Mouse (Mus musculus): ENCODE measurements at regions not wholly inside any gene's neighbourhood (a gene's known extent, or its start where the extent isn't known, plus 50 kb on each side); places are given as distances from the start of the nearest gene placed in this dataset.
A peak's percentile ranks its signal among the peaks of the same experiment; 100 is the strongest.

DNA sequence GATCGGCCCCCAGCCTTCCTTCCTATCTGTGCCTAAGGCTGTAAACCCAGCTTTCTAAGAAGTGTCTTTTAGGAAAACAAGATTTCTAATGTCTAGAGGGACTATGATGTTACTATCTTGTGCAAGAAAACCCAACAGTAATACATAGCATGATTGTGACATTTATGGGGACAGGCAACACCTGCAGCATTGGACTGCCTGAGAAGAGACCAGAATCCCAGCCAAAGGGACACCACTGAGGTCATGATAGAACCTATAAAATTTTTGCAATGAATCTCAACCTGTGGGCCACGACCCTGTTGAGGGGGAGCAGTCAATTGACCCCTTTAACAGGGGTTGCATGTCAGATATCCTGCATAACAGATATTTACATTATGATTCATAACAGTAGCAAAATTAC is 208.1 kb upstream of the Daam1 start:
- DNase-seq (ENCODE audit: inconsistent ontology term) = no peak

DNA sequence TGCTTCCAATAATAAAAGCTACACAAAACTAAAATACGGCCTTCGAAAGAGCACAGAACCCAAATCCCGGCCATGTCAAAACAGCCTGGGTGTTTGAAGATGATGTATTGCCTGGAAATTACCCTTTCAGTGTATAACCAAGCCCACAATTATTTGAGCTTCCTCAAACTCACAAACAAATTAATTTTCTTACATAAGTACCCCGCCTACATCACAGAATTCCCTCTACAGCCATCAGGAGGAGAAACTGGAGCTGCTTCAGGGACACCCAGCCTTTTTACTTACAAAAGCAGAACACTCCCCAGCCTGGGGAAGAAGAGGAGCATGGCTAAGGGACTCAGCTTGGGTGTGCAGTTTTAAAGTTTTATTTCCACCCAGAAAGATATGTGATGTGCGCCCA is 207.6 kb upstream of the Daam1 start:
- DNase-seq (ENCODE audit: inconsistent ontology term) = no peak

DNA sequence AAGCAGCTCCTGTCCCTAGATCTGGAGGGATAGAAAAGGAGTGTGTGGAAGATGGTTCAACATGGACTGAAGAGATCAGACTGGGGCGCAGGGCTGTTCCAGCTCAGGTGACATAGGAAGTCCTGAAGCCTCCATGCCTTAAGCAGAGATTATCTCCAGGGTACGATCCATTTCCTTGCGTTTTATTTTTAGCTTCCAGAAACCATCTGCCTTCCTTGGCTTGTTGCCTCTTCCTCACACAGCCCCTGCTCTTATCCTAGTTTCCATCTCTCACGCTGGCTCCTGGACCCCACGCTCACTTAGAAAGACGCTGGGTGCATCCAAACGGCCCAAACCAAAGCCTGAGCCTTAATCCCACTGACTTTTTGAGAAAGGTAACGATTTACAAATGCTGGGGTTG is 206.8 kb upstream of the Daam1 start:
- DNase-seq (ENCODE audit: inconsistent ontology term) = no peak

DNA sequence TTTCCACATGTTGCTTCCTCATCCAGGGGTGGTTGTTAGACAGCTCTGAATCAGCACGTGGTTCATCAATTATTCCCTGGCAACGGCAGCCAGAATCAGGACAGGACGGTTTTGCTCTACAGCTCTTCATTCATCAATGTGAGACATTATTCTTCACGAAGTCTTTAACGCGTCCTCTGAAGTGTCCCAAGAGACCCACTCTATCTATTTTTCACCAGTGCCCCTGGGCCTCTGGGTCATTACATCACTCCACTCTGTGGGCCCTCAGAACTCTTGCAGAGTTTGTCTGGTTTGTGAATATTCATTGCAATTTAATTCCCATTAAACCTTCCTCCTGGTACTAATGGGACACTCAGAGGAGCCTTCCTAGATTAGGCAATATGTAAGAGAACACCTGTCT is 206.2 kb upstream of the Daam1 start:
- DNase-seq (ENCODE audit: inconsistent ontology term) = no peak

DNA sequence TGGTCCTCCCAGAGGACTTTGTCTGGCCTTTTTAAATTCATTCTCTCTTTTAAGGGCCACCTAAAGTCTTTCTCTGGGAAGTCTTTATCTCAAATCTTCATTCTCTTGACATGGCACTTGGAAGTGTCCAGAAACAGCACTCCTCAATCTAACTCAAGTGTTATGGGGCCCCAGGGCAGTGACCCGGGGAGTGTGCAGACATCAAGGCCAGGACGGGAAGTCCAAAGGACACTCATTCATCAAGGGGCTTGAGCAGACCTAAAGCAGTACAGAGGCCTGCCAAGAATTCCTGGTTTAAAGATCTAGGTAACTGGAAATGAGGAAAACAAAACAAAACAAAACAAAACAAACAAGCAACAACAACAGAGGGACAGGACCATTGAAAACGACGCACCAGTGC is 205.8 kb upstream of the Daam1 start:
- DNase-seq (ENCODE audit: inconsistent ontology term) = no peak

DNA sequence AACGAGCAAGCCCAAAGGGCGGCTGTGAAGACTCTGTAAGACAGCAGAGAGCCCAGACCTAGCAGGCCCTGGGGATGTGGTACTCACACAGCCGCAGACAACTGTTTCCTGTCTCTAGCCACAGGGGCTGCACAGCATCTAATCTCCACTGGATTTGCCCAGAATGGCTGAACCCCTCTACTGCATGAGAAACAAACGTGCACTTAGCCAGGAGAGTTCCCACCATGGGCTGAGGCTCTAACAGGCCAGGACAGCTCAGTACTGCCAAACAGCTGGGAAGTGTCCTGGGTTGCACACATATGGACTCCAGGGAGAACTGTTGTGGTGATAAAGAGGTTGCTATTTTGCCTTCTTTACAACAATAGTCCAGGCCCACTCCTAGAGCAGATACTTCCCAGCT is 204.1 kb upstream of the Daam1 start:
- no peak for DNase-seq (ENCODE audit: inconsistent ontology term)

DNA sequence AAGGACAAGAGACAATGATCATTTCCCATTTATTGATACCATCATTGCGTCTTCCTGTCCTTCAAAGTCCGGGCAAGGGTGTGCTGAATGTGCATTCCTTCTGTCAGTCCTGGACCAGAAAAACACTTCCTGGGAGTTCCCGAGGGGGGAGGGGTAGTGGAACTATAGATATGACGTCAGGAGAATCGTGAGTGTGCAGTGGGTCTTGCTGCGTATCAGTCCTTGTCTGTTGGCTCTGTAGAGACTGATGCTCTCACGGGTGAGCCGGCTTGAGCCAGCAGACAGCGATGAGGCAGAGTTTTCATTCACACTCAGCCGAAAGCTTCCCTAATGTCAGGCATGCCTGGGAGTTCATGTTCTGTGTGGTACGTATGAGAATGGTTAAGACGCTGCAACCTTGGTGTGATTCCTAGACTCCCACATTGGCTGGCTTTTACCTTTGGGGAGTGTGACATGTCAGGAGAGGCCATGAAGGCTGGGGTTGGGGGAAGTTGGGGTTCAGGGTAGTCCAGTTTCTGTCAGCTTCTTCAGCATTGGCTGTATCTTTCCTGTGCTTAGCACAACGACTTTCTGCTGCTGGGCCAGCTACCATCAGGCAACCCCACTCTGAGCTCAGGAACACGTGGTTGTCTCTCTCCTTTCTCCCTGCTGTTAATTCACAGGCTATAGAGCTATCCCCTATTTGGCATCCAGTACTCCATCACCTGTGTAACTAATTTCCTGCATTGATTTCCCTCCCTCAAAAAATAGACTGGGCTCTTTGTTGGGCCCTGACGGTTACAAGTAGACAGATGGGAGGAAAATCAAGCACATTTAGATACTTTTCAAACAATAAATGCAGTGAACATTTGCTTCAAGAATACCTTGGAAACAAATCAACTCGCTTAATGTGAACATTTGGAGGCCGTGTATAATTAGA is 203.2 kb upstream of the Daam1 start:
- DNase-seq (ENCODE audit: inconsistent ontology term) = no peak

DNA sequence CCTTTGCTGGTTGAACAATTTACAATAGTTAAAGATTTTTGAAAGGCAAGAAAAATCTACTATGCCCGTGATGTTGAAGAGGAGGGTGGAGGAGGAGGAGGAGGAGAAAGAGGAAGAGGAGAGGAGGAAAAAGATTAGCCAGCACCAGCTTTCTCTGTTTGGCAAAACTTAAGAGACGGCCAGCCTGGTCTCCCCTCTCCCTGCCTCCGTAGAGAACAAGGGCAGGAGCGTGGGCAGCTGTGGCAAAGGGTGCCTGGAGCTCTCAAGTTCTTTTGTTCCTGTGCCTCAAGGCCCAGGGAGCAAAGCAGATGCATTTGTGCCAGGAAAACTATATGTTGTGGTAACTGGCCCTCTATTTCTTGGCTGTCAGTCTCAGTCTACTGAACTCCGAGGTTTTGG is 202.5 kb upstream of the Daam1 start:
- peak; percentile 26 for DNase-seq (ENCODE audit: inconsistent ontology term)

DNA sequence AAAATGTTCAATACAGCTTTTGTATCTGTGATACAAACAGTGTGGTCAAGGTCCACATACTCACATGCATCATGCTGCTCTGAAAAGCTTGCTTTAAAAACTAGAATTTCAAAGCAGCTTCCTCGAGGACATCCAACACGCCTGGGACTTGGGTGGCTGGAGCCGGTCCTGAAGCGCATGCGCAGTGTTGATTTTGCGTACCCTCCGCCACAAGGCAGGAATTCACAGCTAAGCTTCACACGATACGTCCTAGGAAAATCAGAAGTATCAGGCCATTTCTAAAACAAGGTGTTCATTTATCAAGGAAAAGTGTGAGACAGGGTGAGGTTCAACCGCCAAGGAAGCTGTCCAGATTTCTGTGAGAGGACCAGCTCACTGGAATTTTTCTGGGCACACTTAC is 202.1 kb upstream of the Daam1 start:
- DNase-seq (ENCODE audit: inconsistent ontology term) = no peak

DNA sequence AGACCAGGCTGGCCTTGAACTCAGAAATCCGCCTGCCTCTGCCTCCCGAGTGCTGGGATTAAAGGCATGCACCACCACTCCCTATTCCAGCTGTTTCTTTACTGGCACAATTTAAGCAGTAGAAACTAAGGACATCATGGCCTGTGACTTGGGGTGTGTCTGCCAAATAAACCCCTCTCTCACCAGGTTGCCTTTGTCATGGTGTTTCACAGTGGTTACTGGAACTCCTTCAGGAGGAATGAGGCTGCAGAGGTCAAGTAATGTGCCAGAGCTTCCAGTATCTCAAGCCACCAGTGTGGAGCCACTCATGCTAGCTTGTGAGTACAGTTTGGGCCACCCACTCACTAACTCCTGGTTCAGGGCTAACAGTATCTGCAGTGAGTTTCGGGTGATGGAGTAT is 200.5 kb upstream of the Daam1 start:
- no peak for DNase-seq (ENCODE audit: inconsistent ontology term)

DNA sequence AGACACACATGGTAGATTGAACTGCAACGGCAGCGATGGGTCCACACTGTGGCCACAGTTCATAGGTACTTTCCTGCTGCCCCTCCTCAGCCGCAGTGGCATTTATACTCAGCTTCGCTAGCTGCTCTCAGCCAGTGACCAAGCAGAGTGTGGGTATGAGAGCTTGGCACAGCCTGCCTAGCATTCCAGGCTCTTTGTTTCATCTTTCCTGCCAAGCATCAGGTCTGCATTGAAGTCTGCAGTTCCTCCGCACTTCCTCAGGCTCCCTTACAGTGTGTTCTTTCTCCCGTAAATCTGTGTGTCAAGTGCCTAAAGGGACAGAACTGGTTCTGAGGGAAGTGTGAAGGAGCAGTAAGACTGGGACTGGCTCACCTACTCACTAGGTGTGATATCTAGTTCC is 194.6 kb upstream of the Daam1 start:
- DNase-seq (ENCODE audit: inconsistent ontology term) = peak; percentile 73

DNA sequence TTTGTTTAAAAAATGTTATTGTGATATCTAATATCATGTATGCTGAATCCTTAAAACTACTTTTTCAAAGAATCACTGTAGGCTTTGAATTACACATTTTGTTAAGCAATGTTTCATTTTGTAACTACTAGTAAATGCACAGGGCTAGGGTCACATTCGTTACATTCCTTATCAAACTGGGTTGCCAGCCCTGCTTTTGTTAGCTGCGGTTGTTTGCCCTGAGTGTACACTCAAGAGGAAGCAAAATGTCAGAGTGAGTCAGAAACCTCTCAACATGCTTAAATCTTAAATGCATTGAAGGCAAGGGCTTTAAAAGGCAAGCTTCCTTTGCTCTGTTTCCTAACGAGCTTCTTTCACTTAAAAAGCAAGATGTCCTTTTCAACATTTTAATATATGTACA is 193.6 kb upstream of the Daam1 start:
- peak; percentile 80 for DNase-seq (ENCODE audit: inconsistent ontology term)

DNA sequence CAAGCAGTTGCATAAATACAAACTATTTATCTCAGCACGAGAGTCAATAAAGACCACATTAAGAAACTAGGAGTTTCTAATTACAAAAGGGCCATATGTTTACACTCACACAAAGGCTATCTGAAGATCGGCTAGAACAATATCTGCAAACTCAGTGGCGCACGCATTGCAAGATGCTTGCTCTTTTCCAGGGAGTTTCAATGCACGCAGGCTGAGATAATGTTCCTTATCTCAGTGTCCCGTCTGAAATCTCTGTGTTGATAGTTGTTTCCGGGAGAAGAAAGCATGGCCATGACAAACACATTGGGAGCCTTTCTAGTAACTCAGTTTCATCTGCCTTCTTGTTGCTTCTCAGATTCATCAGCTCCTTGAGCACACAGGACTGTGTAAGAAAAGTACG is 192.6 kb upstream of the Daam1 start:
- DNase-seq (ENCODE audit: inconsistent ontology term) = no peak

DNA sequence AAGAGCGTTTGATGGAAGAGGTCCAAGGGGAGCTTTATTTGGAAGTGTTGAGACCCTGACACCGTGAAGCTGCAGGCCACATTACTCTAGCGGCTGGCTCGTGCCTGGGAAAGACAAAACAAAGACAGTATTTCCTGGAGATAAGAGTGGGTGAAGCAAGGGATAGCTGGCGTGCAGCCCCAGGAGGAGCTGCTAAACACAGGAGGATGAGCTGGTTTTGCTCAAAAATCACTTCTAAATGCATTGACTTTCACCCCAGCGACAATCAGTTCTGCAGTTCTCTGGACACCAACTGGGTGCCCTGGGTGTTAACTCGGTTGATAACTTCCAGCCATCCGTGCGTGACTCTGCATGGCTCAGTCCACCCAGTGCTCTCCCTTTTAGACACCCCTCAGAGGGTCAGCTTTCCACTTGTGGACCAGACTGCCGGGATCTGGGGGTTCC is 190.8 kb upstream of the Daam1 start:
- DNase-seq (ENCODE audit: inconsistent ontology term) = no peak

DNA sequence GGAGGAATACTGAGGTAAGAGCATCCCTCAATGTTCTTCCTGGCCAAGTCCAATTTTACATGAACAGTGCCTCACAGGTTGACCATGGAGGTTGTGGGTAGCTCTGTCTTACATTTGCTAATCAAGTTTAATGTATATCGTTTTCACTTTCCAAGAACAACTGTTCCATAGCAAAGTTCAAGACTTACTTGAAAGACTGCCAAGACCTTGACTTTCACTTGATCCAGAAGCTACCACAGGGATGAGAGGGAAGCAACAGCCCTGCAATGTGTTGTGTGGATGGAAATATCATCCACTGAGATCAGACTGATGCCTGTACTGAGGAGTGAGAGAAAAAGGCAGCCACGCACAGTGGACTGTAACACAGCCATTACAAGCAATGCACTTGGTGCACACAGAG is 189.4 kb upstream of the Daam1 start:
- no peak for DNase-seq (ENCODE audit: inconsistent ontology term)

DNA sequence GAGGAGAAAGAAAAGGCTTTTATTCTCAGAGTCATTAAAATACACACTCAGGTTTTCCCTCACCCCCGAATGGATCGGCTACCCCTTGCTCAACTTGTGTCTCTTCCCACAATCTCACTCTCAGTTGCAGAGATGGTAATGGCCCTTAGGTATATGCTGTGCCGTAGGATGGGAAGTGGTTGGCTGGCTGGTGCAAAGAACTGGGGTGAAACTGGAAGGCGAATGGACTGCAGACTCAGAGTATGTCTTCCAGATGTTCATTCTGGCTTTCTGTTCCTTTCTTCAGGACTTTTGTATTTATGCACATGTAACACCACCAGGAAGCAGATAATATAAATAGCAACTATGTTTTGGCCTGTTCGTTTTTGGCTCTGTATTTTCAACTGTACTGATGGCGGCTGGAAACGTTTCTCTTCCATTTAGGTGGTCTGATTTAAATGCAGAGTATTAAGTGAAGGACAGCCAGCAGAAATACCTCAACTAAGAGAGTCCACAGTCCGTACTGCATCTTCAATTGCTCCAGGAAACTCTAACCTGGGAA is 188.0 kb upstream of the Daam1 start:
- DNase-seq (ENCODE audit: inconsistent ontology term) = no peak

DNA sequence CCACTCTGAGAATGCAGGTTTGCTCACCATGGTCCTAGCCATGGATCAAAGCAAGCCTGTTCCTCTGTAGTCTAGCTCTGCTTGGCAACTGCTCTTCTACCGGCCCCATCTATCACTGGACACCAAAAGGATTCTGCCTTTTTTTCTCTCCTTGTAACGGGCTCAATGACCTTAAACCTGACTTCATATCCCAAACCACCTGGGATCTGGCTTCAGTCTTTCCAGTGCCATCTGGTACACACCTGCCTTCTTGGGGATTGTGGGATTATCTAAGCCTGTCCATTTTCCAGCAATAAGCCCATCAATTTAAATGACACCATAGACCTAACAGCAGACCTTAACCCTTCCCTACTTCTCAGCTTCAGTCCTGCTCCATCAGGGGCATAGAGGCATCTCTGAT is 179.6 kb upstream of the Daam1 start:
- DNase-seq (ENCODE audit: inconsistent ontology term) = no peak

DNA sequence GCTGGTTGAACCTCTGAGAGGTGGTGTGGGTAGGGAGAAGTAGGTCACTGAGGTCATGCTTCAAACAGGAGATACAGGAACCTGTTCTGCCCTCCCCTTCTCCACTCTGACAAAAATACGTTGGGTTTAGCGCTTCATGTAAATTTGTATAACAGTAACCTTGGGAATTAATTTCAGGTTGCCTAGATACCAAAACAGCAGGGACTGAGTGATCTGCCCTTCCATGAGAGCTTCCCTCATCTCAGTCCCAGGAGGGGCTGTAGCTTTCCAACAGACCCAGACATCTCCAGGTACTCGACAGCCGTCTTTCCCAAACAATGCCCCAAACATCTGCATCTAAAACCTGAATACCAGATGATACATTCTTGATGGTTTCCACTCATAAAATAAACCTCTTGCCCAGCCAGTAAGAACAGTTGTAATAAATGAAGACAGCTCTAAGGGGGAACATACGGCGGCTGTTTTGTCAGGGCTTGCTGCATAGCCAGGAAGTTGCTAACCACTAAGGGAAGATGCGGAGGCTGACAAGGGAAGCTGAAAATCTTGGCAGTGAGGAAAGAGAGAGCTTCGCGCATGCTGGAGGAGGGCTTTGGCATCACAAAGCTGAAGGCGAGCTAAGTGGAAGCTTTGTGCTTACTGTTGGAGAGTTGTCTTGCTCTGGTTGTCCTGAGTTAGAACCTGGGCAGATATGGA is 137.4 kb upstream of the Daam1 start:
- no peak for DNase-seq (ENCODE audit: inconsistent ontology term)

DNA sequence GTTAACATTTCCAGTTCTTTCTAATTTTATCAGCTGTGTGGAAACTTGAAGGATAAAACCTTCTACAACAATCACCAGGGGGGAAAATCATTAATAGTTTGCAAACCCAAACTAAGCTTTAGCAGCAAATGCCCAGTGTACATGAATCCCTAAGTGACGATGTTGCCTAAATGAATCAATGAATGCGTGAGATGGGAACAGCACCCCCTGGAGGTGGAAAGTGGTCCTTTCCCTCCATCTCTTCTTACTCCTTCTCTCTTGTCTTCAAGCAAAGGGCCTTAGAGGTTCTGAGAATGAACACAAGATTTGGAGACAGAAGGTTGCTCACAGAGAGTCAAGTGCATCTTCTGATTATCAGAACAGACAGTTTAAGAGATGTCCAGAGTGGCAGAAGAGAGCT is 129.1 kb upstream of the Daam1 start:
- peak; percentile 8 for DNase-seq (ENCODE audit: inconsistent ontology term)

DNA sequence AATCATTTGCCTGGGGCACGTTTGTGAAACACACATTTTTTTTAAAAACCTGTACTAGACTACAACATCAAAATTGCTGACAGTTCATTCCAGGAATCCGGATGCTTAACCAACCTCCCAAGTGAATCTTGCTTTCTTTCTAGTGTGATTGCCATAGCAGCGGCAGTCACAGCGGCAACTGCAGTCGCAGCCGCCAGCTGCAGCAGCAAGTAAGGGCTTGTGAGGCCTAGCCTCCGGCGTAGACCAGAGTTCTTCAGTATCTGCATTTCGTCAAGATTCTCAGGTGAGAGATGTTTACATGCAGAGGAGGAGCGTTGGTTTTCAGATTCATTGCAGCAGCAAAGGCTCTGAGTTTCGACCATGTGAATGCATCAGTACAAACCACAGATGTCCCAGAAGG is 128.7 kb upstream of the Daam1 start:
- no peak for DNase-seq (ENCODE audit: inconsistent ontology term)

DNA sequence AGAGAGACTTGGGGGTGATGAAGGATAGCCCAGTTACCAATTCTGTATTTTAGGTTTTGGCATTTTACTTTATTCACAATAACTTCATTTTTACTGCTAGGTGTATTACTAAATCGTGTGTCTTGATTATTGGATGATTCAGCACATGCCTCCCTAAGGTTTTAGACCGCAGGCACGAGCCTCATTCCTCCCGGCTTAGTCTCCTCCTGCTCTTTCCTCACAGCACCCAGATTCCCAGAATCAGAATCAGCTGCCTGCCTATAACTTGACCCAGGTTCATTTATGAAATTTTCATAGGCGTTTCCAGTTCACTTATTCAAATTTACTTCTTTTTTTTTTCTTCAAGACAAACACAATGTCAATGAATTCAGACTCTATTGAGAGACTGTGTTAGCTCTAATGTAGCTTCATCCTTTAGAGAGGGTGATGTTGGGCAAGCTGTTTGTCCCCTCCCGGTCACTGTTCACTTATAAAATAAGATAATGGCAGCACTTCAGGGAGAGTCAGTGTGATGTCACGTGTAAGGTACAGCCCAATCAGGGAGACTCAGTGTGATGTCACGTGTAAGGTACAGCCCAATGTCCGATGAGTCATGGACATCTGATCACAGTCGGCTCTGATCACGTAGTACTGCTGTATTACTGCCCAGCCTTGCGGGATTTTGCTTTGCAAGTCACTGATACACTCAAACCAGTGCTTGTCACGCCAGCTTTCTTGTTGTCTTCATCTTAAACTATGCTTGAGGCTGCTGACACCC is 127.6 kb upstream of the Daam1 start:
- no peak for DNase-seq (ENCODE audit: inconsistent ontology term)

DNA sequence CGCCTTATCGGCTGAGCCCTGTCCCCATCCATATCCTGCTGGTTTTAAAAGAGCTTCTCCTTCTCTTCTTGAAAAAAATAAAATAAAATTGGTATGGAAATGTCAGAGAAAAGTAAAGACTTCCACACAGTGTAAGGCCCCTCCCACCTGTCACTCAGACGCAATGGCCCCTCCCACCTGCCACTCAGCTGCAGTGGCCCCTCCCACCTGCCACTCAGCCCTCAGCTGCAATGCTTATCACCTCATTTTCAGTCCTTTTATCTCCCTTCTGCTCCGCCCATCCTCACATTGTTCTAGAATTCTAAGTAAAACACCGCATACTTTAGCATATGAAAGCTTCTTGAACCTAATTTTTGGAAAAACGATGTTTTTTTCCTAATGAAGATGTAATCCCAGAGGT is 126.4 kb upstream of the Daam1 start:
- DNase-seq (ENCODE audit: inconsistent ontology term) = no peak
